Mouse (Mus musculus) limb, embryonic 11.5 days (tissue): ENCODE measurements around the gene Tmprss13. TPM values are rescaled to one million over a fixed set of nuclear protein-coding genes. Genes with fewer than 3 reads are reported as not detected.

Experiments used
- ATAC-seq: fragments of 200-750 bp; cut with Nextera tagmentation; 2 replicates; pipeline ENCODE4 v1.8.0; 2017; ENCODE audit warnings: low read depth; ENCODE audit not compliant: insufficient number of reproducible peaks, low FRiP score, low TSS enrichment
- DNase-seq: peaks from one replicate; pipeline ENCODE4 v3.0.0-alpha.2; 2015; ENCODE audit warnings: low spot score
- H3K27ac ChIP-seq: fragments of 300-500 bp; sonication (generic); replicated peaks from 2 replicates; pipeline ENCODE4 v1.5.1; 2014; ENCODE audit warnings: low read depth, mild to moderate bottlenecking, low read length
- H3K27me3 ChIP-seq: fragments of 300-500 bp; sonication (generic); 2 replicates; pipeline ENCODE4 v1.6.1; 2014; ENCODE audit warnings: mild to moderate bottlenecking, low read length, mixed read lengths; ENCODE audit not compliant: control insufficient read depth, insufficient read depth
- H3K36me3 ChIP-seq: fragments of 300-500 bp; sonication (generic); 2 replicates; pipeline ENCODE4 v1.6.1; 2014; ENCODE audit warnings: mild to moderate bottlenecking, low read length, moderate library complexity, mixed read lengths; ENCODE audit not compliant: control insufficient read depth, insufficient read depth
- H3K4me1 ChIP-seq: fragments of 300-500 bp; sonication (generic); 2 replicates; pipeline ENCODE4 v1.6.1; 2014; ENCODE audit warnings: low read length, mixed read lengths; ENCODE audit not compliant: control insufficient read depth, insufficient read depth
- H3K4me2 ChIP-seq: fragments of 300-500 bp; sonication (generic); 2 replicates; pipeline ENCODE4 v1.6.1; 2014; ENCODE audit warnings: low read depth, mild to moderate bottlenecking, moderate library complexity; ENCODE audit not compliant: severe bottlenecking
- H3K4me3 ChIP-seq: fragments of 300-500 bp; sonication (generic); 2 replicates; pipeline ENCODE4 v1.5.1; 2014; ENCODE audit warnings: low read depth, low read length
- H3K9ac ChIP-seq: fragments of 300-500 bp; sonication (generic); 2 replicates; pipeline ENCODE4 v1.6.1; 2014; ENCODE audit warnings: mild to moderate bottlenecking, low read length
- H3K9me3 ChIP-seq: fragments of 300-500 bp; sonication (generic); 2 replicates; pipeline ENCODE4 v1.6.1; 2016; ENCODE audit warnings: low read length; ENCODE audit not compliant: control insufficient read depth
- WGBS: fragments of 180-500 bp; shearing (Covaris S2); extraction: QIAGEN DNeasy Blood & Tissue Kit; methylation state at CpG from one replicate; pipeline ENCODE4 v1.1.7; 2014; 5-methylcytosine and 5-hydroxymethylcytosine counted together
- polyA plus RNA-seq: library from polyadenylated mRNA; unstranded; fragments of >200 nt; fragmentation: Nextera tagmentation; extraction: Ambion mirVana; gene quantifications from 2 replicates; pipeline ENCODE4 v1.2.1, GENCODE M21; 2014

Gene Tmprss13
- polyA plus RNA-seq = 0.63 and 0.77 TPM in 2 replicates

DNA sequence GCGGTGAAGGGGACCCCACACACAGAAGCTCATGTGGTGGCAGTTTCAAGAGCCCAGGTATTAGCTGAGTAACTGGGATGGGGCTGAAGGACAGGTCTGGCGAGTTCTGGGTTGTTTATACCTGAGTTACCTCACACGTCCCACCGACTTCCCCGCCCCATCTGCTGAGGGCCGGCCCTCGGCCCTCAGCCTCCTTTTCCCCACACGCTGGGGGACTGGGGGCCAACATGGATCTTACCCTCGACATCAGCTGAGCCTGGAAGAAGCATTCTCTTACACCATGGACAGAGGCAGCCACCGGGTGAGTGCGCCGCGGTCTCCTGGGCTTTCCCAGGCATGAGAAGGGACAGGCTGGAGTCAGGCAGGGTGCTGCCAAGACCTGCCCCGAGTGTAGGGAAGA is at the start of gene Tmprss13:
Gene Tmprss13 (plus strand): TSS at position 246 of the 400 bp plus-strand sequence.
- DNase-seq = peak; percentile 21
- Histone ChIP-seq H3K9me3 (no peaks in the 10 kb centered on the region), H3K9ac (peak within 1 kb of the TSS; percentile 27; the same call in 1 of the 2 replicates)

DNA sequence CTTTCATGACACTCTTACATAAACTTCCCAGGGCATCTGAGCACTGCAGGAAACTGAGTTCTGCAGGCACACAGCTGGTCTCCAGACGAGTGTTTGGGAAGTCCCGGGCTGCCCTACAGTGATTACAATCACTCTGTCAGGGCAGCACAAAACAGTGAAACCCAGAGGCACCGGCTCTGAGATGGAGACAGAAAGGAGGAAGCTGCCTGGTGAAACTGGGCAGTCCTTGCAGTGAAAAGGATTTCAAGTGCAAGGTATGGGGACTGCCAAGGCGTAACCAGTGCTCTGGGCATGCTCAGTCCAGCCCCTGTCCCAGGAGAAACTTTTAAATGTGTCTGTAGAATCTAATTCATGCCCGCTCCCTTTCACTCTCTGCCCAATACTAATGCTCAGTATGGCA is 46.7 kb upstream of the Tmprss13 start:
- H3K36me3 ChIP-seq = no peaks in the 10 kb centered on the region
- 40% methylated on average over 5 of the region's 5 CpGs for WGBS
- H3K27ac ChIP-seq = no peak overlapping the region
- peaks cover 27% of the 10 kb centered on the region for H3K27me3 ChIP-seq
- no peak overlapping the region for H3K4me3 ChIP-seq
- H3K9ac ChIP-seq = no peak overlapping the region
- ATAC-seq (no peak), DNase-seq (no peak)
- H3K4me1 ChIP-seq = no peaks in the 10 kb centered on the region
- H3K9me3 ChIP-seq = no peaks in the 10 kb centered on the region
- H3K4me2 ChIP-seq = no peak overlapping the region

More for the DNA sequence above, at the start of gene Tmprss13:
- Histone ChIP-seq H3K4me1 (no peaks in the 10 kb centered on the region), H3K4me2 (no peak within 1 kb of the TSS), H3K36me3 (no peaks in the 10 kb centered on the region), H3K27me3 (peaks cover 5% of the 10 kb centered on the region; the same call in 1 of the 2 replicates), H3K27ac (no peak within 1 kb of the TSS), H3K4me3 (no peak within 1 kb of the TSS)
- ATAC-seq = no peak
- WGBS = 19% methylated on average over 14 of the region's 14 CpGs

GRCm38 (mm10) chr9:45274218-45274617 is 44.7 kb upstream of the Tmprss13 start:
- no peak overlapping the region for H3K27ac ChIP-seq
- ATAC-seq = no peak
- WGBS = 81% methylated on average over 4 of the region's 4 CpGs

DNA sequence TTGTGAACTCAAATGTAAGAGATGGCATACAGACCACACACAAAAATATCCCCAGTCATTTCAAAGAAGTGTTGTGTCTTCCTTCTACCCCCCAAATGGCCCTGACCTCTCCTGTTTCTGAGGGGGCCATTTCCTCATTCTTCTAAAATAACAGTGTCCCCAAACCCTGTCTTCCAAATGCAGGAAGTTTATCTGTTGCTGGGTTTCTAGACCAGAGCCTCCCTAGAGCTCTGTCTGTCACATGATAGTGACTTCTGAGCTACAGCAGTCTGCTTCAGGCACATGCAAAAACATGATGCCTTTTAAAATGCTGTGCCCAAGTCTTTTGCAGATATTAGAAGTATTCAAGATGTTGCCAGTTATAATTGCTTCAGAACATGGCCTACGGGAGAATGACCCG is 44.3 kb upstream of the Tmprss13 start:
- Histone ChIP-seq H3K4me2 (no peak overlapping the region), H3K36me3 (no peaks in the 10 kb centered on the region), H3K4me3 (no peak overlapping the region), H3K9ac (no peak overlapping the region), H3K4me1 (no peaks in the 10 kb centered on the region), H3K9me3 (no peaks in the 10 kb centered on the region), H3K27me3 (peaks cover 5% of the 10 kb centered on the region; the same call in 1 of the 2 replicates), H3K27ac (no peak overlapping the region)
- WGBS = 90% methylated on average over 2 of the region's 2 CpGs
- DNase-seq = no peak
- ATAC-seq = no peak

More at GRCm38 (mm10) chr9:45274218-45274617, 44.7 kb upstream of the Tmprss13 start:
- H3K36me3 ChIP-seq = no peaks in the 10 kb centered on the region
- no peak overlapping the region for H3K4me2 ChIP-seq
- DNase-seq = no peak
- H3K9me3 ChIP-seq = no peaks in the 10 kb centered on the region
- no peak overlapping the region for H3K4me3 ChIP-seq
- H3K27me3 ChIP-seq = peaks cover 9% of the 10 kb centered on the region; the same call in 1 of the 2 replicates
- no peaks in the 10 kb centered on the region for H3K4me1 ChIP-seq
- H3K9ac ChIP-seq = no peak overlapping the region

- WGBS = 74% methylated on average over 3 of the region's 3 CpGs
- no peak for DNase-seq
Observed at GRCm38 (mm10) chr9:45280059-45280458, 38.8 kb upstream of the Tmprss13 start.

DNA sequence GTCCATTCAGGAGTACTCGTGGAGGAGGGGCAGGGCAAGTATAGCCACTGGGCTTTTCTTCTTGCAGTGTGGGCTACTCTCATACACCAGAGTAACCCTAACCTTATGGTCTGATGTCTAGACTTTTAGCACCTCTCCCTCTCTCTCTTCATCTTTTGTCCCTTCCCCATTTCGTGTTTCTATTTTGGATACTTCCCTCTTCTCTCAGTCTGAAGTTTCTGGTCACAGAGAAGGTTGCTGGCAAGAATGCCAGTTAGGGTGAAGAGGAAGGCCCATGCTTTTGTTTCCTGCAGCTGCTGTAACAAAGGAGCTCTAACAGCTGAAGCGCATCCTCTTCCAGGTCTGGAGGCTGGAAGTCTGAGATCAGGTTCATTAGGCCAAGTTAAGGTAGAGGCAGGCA is 38.0 kb upstream of the Tmprss13 start:
- DNase-seq (no peak), ATAC-seq (no peak)
- H3K4me1 ChIP-seq = no peaks in the 10 kb centered on the region
- H3K9me3 ChIP-seq = no peaks in the 10 kb centered on the region
- WGBS = 88% methylated on average over 3 of the region's 3 CpGs
- no peak overlapping the region for H3K27ac ChIP-seq
- H3K36me3 ChIP-seq = no peaks in the 10 kb centered on the region
- H3K4me2 ChIP-seq = no peak overlapping the region
- no peaks in the 10 kb centered on the region for H3K27me3 ChIP-seq
- no peak overlapping the region for H3K4me3 ChIP-seq
- H3K9ac ChIP-seq = no peak overlapping the region

More at GRCm38 (mm10) chr9:45280059-45280458, 38.8 kb upstream of the Tmprss13 start:
- Histone ChIP-seq H3K36me3 (no peaks in the 10 kb centered on the region), H3K9ac (no peak overlapping the region), H3K4me3 (no peak overlapping the region), H3K4me1 (no peaks in the 10 kb centered on the region), H3K27ac (no peak overlapping the region), H3K27me3 (no peaks in the 10 kb centered on the region), H3K9me3 (no peaks in the 10 kb centered on the region), H3K4me2 (no peak overlapping the region)
- no peak for ATAC-seq

- H3K4me3 ChIP-seq = no peak overlapping the region
- no peak overlapping the region for H3K9ac ChIP-seq
- H3K9me3 ChIP-seq = no peaks in the 10 kb centered on the region
- ATAC-seq = no peak
- no peaks in the 10 kb centered on the region for H3K36me3 ChIP-seq
- no peaks in the 10 kb centered on the region for H3K27me3 ChIP-seq
- no peak overlapping the region for H3K4me2 ChIP-seq
- H3K27ac ChIP-seq = no peak overlapping the region
- 86% methylated on average over 5 of the region's 5 CpGs for WGBS
- DNase-seq = no peak
- H3K4me1 ChIP-seq = no peaks in the 10 kb centered on the region
Observed at GRCm38 (mm10) chr9:45282466-45282865, 36.4 kb upstream of the Tmprss13 start.

DNA sequence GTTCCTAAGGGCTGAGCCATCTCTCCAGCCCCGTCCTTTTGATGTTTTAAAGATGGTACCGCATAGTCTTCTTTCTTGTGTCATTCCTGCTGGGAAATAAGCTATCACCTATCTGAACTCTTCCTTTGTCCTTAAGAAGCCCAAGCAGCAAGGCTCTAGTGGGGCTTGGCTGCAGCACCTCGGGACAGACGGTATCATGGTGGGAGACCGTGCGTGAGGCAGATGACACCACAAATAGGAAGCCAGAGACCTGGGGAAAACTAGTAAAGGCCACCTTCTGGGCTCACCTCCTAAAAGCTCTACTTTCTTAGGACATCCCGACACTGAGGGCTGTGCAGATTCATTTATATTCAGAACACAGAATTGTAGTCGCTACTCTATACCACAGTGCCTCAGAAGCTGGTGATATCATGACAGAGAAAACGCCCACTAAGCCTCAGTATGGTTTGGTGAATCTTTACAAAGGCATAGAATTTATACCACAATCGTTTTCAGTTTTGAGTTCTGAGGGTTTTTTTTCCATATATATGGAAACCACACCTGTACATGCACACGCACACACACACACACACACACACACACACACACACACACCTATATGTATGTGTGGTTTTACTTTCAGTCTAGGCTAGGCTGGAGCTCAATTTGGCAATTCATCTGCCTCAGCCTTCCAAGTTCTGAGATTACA is 27.3 kb upstream of the Tmprss13 start:
- ATAC-seq (no peak), DNase-seq (no peak)
- no peak overlapping the region for H3K27ac ChIP-seq
- no peaks in the 10 kb centered on the region for H3K27me3 ChIP-seq
- no peaks in the 10 kb centered on the region for H3K9me3 ChIP-seq
- H3K4me2 ChIP-seq = no peak overlapping the region
- no peak overlapping the region for H3K9ac ChIP-seq
- no peak overlapping the region for H3K4me3 ChIP-seq
- H3K4me1 ChIP-seq = no peaks in the 10 kb centered on the region
- WGBS = 85% methylated on average over 11 of the region's 11 CpGs
- no peaks in the 10 kb centered on the region for H3K36me3 ChIP-seq
